Mouse (Mus musculus) stomach, postnatal 0 days (tissue): Measurements from ENCODE around the gene Itpk1.

ENCODE experiments used
- CTCF ChIP-seq: IDR thresholded peaks from 2 replicates; pipeline ENCODE4 v1.5.1; 2016; ENCODE audit warnings: antibody characterized with exemption, low read depth, mild to moderate bottlenecking, moderate library complexity
- EP300 ChIP-seq: optimal IDR thresholded peaks from 2 replicates; pipeline ENCODE3; 2016; ENCODE audit warnings: antibody characterized with exemption

GRCm38 (mm10) chr12:102674556-102674955 is 30.2 kb downstream of the Itpk1 start:
- TF ChIP-seq CTCF (no peak), EP300 (no peak)
